Mouse (Mus musculus): ENCODE data around the gene Btbd6.

DNA sequence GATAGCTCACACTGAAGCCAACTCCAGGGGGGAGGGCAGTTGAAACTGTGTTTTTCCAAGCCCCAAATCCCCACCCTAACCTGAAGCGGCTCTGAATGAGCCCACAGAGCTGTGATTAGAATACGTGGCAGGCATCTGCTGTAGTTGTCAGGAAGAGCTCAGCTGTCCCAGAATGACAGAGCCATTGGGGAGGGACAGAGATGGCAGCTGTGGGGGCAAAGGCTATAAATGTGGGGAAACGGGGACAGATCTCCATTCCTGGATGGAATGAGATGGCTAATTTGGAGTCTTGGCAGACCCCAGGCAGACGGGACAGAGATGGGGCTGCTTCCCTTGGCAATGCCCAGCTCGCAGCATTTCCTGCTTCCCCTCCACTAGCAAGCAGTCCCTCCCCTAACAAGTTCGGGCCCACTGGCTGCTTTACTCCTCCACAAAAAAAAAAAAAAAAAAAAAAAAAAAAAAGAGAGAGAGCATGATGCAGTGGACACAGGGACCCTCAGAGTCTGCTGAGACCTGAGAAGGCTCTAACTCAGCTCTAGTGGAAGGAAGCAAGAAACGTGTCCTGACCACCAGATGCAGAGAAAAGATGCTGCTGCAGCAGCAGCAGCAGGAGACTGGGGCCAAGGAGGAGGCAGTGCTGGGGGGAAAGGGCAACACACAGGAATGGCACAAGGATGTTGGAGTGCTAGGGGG is 25.0 kb upstream of the Btbd6 start:
- TF ChIP-seq POLR2A (IDR thresholded peaks at IDR 0.05; ENCODE audit: borderline replicate concordance, extremely low read depth, low read depth, low read length) (no peak), CTCF (IDR thresholded peaks at IDR 0.05; ENCODE audit: insufficient read depth, low read length) (no peak)
